In the genomic region with DNA sequence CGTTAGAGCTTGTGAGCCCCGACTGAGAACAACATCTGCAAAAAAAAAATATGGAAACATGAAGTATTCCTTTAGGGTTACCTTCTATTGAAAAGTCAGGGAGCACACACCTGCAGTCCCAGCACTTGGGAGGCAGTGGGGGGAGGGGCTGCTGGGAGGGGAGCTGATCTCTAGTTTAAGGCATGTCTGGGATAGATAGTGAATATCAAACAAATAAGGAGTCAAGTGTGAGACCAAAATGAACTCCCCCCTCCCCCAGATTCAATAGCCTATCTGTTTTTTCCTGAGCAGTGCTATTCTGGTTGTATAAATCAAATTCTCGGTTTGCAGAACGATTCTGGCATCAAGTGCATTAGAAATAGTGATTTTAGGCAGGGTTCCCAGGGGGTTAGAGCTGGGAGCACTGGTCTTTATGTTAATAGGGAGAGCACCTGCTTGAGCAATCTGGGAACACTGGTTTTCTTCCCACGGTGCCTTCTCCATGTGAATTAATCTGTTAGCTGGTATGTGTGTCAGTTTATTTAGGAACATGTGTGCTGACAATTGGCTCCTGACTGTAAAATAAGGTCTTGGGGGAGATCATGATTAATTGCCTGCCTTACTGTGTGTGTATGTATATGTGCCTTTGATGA, we compare ENCODE assay signal across 8 mouse cellular contexts.
DNase-seq lines count a peak whose midpoint lies in the region; ATAC-seq and TF ChIP-seq lines count a peak whose summit lies in the region.
"Had no signal": no experiment of that assay in that cellular context is flagged by ENCODE, and none has a peak within 500 bp of the region (broad histone marks: within the 10 kb centered on the region; RNA-seq: fewer than 3 reads in every experiment).

No protein-coding gene starts in this region.

- no peak for TF ChIP-seq CTCF in lung, embryonic 14.5 days (IDR thresholded peaks at IDR 0.05; ENCODE audit: low read depth)

- DNase-seq in lung, embryonic 14.5 days = no peak
- no peak for DNase-seq in lung, postnatal 14 days
- DNase-seq in forebrain, embryonic 10.5 days (ENCODE audit: extremely low spot score, low spot score) = no peak
- no peak for DNase-seq in layer of hippocampus, adult 18-20 months (ENCODE audit: low spot score in 2 of 2)
- DNase-seq in thymus, postnatal 36 days = no peak
- DNase-seq: thymus, postnatal 4 days had no signal

- H3K4me3 ChIP-seq in lung, embryonic 14.5 days (ENCODE audit: low read depth, low read length) = no peak overlapping the region
- H3K4me3 ChIP-seq in forebrain, embryonic 10.5 days = peak overlapping the region; percentile 49; the same call in 1 of the 2 replicates
- H3K4me3 ChIP-seq in hindbrain, embryonic 16.5 days (ENCODE audit: low read length) = no peak overlapping the region
- H3K4me3 ChIP-seq in neural tube, embryonic 15.5 days (replicated peaks) = no peak overlapping the region

- 15% methylated on average over 5 of the region's 5 CpGs for WGBS in lung, embryonic 14.5 days
- WGBS in forebrain, embryonic 10.5 days = 26% methylated on average over 5 of the region's 5 CpGs
- 5% methylated on average over 5 of the region's 5 CpGs for WGBS in hindbrain, embryonic 16.5 days
- WGBS in neural tube, embryonic 15.5 days = 8% methylated on average over 5 of the region's 5 CpGs

- no peaks in the 10 kb centered on the region for H3K27me3 ChIP-seq in lung, embryonic 14.5 days (ENCODE audit: insufficient read depth, low read length)
- peaks cover 34% of the 10 kb centered on the region for H3K27me3 ChIP-seq in forebrain, embryonic 10.5 days (ENCODE audit: poor library complexity, severe bottlenecking)
- H3K27me3 ChIP-seq in hindbrain, embryonic 16.5 days (replicated peaks; ENCODE audit: control insufficient read depth, insufficient read depth, low read length) = no peaks in the 10 kb centered on the region
- no peaks in the 10 kb centered on the region for H3K27me3 ChIP-seq in neural tube, embryonic 15.5 days (replicated peaks)

- no peak for ATAC-seq in lung, embryonic 14.5 days (ENCODE audit: insufficient read depth)
- no peak for ATAC-seq in hindbrain, embryonic 16.5 days
- no peak for ATAC-seq in neural tube, embryonic 15.5 days (ENCODE audit: low FRiP score)

- H3K36me3 ChIP-seq in lung, embryonic 14.5 days (ENCODE audit: insufficient read depth) = no peaks in the 10 kb centered on the region
- H3K36me3 ChIP-seq in forebrain, embryonic 10.5 days (replicated peaks) = no peaks in the 10 kb centered on the region
- no peaks in the 10 kb centered on the region for H3K36me3 ChIP-seq in hindbrain, embryonic 16.5 days (ENCODE audit: control insufficient read depth, insufficient read depth, low read length)
- no peaks in the 10 kb centered on the region for H3K36me3 ChIP-seq in neural tube, embryonic 15.5 days

- peak overlapping the region; percentile 68; the same call in 1 of the 2 replicates for H3K4me2 ChIP-seq in lung, embryonic 14.5 days
- peak overlapping the region; percentile 62 for H3K4me2 ChIP-seq in hindbrain, embryonic 16.5 days (ENCODE audit: low read length)
- peak overlapping the region; percentile 66 for H3K4me2 ChIP-seq in neural tube, embryonic 15.5 days

- H3K9me3 ChIP-seq in lung, embryonic 14.5 days (ENCODE audit: low read depth, low read length) = no peaks in the 10 kb centered on the region
- no peaks in the 10 kb centered on the region for H3K9me3 ChIP-seq in forebrain, embryonic 10.5 days
- no peaks in the 10 kb centered on the region for H3K9me3 ChIP-seq in hindbrain, embryonic 16.5 days (ENCODE audit: control insufficient read depth, low read length)
- no peaks in the 10 kb centered on the region for H3K9me3 ChIP-seq in neural tube, embryonic 15.5 days (replicated peaks)

- H3K9ac ChIP-seq in lung, embryonic 14.5 days = no peak overlapping the region
- no peak overlapping the region for H3K9ac ChIP-seq in hindbrain, embryonic 16.5 days (ENCODE audit: low read depth, low read length)
- peak overlapping the region; percentile 34; the same call in 1 of the 2 replicates for H3K9ac ChIP-seq in neural tube, embryonic 15.5 days (replicated peaks)

- H3K27ac ChIP-seq in lung, embryonic 14.5 days (ENCODE audit: low read depth) = no peak overlapping the region
- peak overlapping the region; percentile 94 for H3K27ac ChIP-seq in forebrain, embryonic 10.5 days
- peak overlapping the region; percentile 67 for H3K27ac ChIP-seq in hindbrain, embryonic 16.5 days (ENCODE audit: low read depth, low read length)
- H3K27ac ChIP-seq in neural tube, embryonic 15.5 days (replicated peaks) = peak overlapping the region; percentile 77

- H3K4me1 ChIP-seq in lung, embryonic 14.5 days (ENCODE audit: insufficient read depth) = peaks cover 39% of the 10 kb centered on the region
- H3K4me1 ChIP-seq in forebrain, embryonic 10.5 days = peaks cover 97% of the 10 kb centered on the region
- peaks cover 43% of the 10 kb centered on the region for H3K4me1 ChIP-seq in hindbrain, embryonic 16.5 days (ENCODE audit: control insufficient read depth, insufficient read depth, low read depth, low read length)
- peaks cover 55% of the 10 kb centered on the region for H3K4me1 ChIP-seq in neural tube, embryonic 15.5 days
